Mouse (Mus musculus): Measurements from ENCODE around the gene Klhl13. TPM values are rescaled to one million over a fixed set of nuclear protein-coding genes. Genes with fewer than 3 reads are reported as not detected.

Gene Klhl13
- polyA plus RNA-seq, 1 experiment from 2014 or later, result 136 TPM

- ATAC-seq (ENCODE audit: low FRiP score), result peak; percentile 78
- no peaks in the 10 kb centered on the region for H3K9me3 ChIP-seq (replicated peaks)
- peak overlapping the region; percentile 30 for H3K9ac ChIP-seq (replicated peaks)
- peak overlapping the region; percentile 52 for H3K4me2 ChIP-seq
- 30% methylated on average over 11 of the region's 11 CpGs for WGBS
- H3K36me3 ChIP-seq, result no peaks in the 10 kb centered on the region
- peak overlapping the region; percentile 37 for H3K4me3 ChIP-seq (replicated peaks)
- H3K27me3 ChIP-seq (replicated peaks), result no peaks in the 10 kb centered on the region
- peak overlapping the region; percentile 81 for H3K27ac ChIP-seq (replicated peaks)
- H3K4me1 ChIP-seq, result no peaks in the 10 kb centered on the region
Measured at GRCm38 (mm10) chrX:23284530-23285441, 80.1 kb downstream of the Klhl13 start.

- 55% methylated on average over 1 of the region's 1 CpGs for whole genome bisulfite sequencing
- Histone ChIP-seq H3K27ac (replicated peaks) (no peak overlapping the region), H3K27me3 (replicated peaks) (no peaks in the 10 kb centered on the region), H3K4me3 (replicated peaks) (no peak overlapping the region), H3K4me2 (no peak overlapping the region), H3K4me1 (no peaks in the 10 kb centered on the region), H3K9ac (replicated peaks) (no peak overlapping the region), H3K36me3 (no peaks in the 10 kb centered on the region), H3K9me3 (replicated peaks) (no peaks in the 10 kb centered on the region)
- no peak for ATAC-seq (ENCODE audit: low FRiP score)
Measured at GRCm38 (mm10) chrX:23267601-23268000, 97.3 kb downstream of the Klhl13 start.

- Histone ChIP-seq H3K4me1 (no peaks in the 10 kb centered on the region), H3K4me2 (no peak overlapping the region), H3K36me3 (no peaks in the 10 kb centered on the region), H3K9ac (replicated peaks) (no peak overlapping the region), H3K27me3 (replicated peaks) (no peaks in the 10 kb centered on the region), H3K9me3 (replicated peaks) (no peaks in the 10 kb centered on the region), H3K4me3 (replicated peaks) (no peak overlapping the region), H3K27ac (replicated peaks) (no peak overlapping the region)
- no peak for ATAC-seq (ENCODE audit: low FRiP score)
Measured at GRCm38 (mm10) chrX:23248752-23249151, 116.1 kb downstream of the Klhl13 start.
